Mouse (Mus musculus) urinary bladder, postnatal 4 days (tissue): ENCODE results near the gene Ascl4.

Experiments used
- DNase-seq, 2 experiments: peaks; one replicate each; pipeline ENCODE4 v3.0.0; 2021 to 2022; ENCODE audit warnings: low spot score in 2 of 2

The Ascl4 gene

DNA sequence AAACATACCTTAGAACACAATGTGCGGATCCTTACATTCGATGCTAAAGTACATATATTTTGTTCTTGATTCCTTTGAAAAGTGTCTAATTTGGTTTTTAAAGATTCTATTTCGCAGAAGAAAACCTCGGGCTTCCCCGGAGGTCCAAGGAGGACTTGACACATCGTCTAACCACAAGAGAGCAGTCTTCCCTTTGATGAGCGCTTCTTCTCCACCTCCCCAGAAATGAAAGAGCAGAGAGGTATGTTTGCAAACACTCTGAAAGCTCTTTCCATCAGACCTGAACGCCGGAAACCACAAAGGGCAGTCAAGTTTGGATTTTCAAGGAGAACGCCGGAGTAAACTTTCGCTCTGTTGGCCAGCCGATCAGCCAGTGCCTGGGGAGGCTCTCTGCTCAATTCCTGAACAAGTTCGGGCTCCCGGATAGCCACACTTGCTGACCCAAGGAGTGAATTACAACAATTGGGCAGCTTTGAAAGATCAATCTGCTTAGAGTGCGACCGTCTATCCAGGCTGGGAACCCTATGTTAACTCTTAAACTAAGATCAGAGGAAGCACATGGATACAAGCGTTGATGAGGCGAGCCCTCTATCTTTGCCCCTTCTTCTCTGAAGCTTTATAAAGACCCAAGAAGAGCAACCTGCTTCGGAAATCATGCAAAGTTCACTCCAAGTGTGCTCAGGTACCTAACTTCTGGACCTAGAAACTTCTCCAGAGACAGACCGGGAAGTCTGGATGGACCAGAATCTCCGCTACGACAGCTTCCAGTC is at the start of gene Ascl4:
Ascl4 (plus strand) TSS at position 6 of the 770 bp plus-strand sequence.
- no peak for DNase-seq

DNA sequence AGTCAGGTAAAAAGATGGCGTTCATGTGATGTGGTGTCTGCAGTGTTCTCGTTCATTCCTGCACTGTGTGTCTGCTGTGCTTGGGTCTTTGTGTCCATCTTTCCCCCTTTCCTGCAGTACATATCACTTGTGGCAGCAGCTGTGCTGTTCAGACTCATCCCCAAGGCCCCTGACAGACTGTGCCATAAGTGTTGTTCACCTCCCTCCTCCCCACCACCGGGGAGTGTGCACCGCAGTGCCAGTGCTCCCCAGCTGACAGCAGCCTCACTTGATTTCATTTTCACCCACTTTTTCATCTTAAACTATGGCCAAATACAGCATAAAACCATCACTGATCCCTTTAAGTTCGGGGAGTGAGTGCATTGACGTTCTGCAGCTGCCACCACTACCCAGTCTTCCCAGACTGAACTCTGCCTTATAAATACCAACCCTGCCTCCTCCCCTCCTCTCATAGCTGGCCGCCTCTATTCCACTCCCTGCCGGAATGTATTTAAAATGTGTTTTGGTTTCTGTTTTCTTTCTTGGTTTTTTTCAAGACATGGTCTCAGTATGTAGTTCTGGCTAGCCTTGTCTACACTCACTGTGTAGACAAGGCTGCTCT is 47.5 kb upstream of the Ascl4 start:
- no peak for DNase-seq

DNA sequence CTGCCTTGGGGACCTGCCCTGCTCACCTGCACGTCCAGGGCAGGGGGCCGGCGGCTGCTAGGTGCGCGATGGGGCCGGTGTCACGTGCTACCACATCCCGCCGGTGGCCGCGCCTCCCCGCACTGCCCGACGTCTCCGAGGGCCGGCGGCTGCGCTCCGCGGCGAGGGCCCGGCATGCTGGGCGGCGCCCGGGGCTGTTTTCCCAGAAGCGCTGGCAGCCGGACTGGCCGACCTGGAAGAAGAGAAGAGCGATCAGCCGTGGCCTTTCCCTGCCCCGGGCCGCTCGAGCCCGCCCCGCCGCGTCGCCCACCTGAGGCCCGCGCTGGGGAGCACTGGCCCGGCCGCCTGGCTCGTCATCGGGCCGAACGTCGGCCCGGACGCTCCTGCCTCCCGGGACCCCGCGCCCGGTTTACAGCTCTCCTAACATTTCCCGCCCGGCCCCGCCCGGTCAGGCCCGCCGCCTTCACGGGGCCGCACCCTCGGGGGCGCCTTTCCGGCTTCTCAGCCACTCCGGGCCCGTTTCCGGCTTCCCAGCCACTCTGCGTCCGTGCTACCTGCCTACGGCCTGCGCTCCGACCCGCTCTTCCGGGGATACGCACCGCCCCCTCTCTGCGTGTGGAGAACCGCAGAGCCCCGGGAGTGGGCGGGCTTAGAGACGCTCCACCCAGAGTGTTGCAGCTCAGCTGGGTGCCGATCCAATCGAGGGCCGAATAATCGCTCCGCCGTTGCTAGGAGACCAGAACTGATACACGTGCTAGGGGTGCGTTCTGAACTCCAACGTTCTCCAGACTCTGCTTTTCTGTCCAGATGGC is 10.8 kb upstream of the Ascl4 start, which contains the start of gene Prdm4:
Prdm4 (minus strand) TSS at position 645 of the 812 bp plus-strand sequence.
- peak; percentile 95 to 96 for DNase-seq

DNA sequence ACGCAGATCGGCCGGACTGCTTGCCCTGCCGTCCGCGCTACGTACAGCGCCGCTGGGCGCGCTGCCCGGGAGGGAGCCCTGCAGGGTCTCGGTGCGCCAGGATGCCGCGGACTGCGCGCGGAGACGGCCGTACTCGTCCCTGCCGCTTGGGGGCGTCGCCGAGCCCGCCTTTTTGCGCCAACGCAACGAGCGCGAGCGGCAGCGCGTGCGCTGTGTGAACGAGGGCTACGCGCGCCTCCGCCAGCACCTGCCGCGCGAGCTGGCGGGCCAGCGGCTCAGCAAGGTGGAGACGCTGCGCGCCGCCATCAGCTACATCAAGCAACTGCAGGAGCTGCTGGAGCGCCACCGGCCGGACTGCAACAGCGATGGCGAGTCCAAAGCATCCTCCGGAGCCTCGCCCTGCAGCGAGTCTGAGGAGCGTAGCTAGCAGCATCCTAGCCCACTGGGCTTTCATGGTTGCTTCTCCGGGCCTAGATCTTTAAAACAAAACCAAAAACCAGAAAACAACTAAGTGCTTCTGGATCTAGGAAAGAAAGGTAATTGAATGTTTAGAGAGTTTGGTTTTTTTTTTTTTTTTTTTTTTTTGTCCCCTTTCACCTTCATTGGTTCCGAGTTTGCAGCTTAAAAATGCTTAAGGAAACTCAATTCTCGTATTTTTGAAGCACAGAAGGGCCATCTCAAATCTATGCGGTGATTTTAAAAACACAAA is 1.2 kb downstream of the Ascl4 start:
- peak; percentile 37 to 62 for DNase-seq

DNA sequence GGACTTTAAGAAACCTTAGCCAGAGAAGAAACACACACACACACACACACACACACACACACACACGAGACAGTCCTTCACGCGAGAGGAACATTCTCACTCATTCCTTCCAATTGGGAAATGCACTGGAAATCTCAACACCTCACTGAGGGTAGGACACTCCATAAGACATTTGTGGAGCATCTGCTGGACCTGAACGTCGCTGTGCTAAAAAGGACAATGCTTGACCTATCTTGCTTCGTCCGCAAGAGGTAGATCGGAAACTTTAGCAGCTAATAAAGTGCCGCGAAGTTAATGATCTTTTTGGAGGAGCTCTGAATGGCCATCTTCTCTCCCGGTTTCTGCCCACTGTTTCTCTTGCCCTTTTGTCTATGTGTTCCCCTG is 1.7 kb downstream of the Ascl4 start:
- no peak for DNase-seq

DNA sequence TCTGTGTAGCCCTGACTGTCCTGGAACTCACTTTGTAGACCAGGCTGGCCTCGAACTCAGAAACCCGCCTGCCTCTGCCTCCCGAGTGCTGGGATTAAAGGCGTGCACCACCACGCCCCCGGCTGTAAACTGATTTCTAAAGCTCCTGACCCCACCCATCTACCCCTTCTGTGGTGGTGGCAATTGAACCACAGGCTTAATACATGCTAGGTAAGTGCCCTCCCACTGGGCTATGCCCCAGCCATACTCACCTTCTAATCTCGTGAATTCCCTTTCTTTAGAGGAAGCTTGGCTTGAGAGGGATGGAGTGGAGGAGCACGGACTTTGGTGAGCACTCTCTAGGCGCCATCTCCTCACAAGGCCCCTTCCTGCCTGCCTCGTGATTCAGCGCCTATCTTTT is 2.5 kb downstream of the Ascl4 start:
- no peak for DNase-seq

DNA sequence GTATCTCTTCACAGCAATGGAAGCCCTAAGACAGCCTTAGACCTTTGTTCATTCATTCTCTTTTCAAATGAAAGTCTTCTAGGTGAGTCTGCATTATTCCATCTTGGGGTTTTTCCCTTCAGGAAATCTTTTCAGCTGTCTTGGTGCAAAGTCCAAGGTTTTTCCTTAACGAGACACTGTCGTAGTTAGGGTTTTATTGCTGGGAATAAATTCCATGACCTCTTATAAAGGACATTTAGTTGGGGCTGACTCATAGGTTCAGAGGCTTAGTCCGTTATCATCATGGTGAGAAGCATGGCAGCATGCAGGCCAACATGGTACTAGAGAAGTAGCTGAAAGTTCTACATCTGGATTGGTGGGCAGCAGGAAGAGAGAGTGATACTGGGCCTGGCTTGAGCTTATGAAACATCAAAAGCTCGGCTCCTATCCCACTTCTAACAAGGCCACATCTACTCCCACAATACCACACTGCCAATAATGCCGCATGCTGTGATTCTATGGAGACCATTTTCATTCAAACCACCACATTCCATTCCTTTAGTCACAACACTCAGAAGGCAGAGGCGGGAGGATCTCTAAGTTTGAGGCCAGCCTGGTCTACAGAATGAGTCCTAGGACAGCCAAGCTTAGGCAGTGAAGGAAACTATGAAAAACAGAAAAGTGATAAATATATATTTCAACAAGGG is 8.9 kb downstream of the Ascl4 start:
- no peak for DNase-seq

DNA sequence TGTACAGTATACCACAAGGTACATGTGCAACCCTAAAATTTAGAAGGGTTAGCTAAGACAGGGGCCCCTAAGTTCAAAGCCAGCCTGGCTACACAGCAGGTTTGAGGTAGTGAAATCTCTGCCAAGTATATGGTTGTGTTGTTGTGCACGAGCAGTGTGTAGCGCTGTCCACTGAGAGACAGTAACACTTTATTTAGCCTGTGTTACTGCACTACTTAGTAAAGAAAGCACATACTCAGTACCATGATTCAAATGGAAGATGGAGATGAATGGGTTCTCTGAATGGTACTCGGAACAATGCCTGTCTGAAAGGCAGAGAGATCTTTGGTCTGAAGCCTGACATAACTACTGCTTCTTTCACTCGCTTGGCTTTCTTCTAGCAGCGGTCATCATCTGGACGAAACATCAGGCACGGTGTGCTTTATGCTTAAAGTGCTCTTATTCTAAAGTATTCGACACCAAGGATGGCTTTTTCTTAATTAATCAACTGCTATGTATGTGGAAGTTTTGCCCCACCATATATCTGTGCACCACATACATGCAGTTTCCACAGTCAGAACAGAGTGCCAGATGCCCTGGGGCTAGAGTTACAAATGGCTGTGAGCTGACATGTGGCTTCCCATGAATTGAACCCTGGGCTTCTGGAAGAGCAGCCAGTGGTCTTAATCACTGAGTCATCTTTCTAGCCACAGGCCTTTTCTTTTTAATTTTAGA is 21.2 kb downstream of the Ascl4 start:
- DNase-seq, result no peak

DNA sequence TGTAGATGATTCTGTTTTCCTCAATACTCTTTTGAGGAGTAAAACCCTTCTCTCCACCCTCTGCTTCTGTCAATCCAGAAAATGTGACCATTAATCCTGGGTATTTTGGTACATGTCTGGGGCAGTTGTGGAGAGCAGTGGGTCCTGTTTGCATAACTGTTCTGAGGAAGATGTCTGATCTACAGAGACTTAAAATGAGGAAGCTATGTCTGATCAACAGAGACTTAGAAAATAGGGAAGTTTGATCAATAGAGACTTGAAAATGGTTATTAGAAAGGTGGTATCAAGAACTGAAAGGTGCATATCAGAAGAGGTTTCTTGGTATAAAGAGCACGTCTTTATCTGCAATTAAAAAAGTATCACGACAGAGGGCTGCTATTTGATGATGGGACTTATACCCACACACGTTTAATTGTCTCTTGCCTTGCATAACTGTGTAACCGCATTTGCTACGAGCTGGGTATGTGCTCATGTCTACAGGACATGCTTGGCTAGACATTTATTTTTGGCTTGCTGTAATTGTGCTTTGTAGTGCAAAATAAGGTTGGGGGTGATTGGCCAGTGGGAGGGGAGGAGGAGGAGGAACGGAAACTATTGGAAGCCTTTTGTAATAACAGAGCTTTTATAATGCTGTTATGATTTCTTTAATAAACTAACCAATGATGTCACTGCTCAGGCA is 24.4 kb downstream of the Ascl4 start:
- DNase-seq, result no peak

DNA sequence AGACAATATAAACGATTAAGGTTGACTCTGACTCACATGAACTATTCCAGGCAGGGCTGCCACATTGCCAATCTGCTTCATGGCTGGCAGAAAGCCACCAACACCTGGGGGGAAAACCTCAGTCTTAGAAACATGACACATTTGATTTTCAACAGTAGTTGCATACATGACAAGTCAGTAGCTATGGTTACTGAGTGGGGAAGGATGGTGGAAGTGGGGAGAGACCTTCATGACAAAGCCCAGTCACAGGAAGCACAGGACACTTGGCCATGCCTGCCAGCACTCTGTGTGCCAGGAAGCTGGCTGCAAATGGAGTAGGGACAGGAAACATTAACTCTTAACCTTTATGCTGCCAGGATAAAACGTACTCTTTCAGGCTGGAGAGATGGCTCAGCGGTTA is 25.9 kb downstream of the Ascl4 start:
- DNase-seq, result no peak

DNA sequence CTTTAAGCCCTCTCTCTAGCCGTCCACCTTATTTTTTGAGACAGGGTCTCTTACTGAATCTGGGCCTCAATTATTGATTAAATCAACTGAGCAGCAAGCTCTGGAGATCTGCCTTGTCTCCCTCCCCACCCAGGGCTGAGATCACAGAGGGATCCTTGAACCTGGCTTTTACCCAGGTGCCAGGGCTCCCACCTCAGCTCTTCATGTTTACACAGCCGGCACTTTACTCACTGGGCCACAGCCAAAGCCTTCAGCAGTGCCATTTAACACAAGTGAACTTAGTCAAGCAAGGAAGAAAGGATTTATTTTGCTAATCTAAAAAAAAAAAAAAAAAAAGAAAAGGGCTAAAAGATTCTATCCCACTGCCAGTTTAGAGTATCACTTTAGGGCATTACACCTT is 26.9 kb downstream of the Ascl4 start:
- DNase-seq, result no peak

DNA sequence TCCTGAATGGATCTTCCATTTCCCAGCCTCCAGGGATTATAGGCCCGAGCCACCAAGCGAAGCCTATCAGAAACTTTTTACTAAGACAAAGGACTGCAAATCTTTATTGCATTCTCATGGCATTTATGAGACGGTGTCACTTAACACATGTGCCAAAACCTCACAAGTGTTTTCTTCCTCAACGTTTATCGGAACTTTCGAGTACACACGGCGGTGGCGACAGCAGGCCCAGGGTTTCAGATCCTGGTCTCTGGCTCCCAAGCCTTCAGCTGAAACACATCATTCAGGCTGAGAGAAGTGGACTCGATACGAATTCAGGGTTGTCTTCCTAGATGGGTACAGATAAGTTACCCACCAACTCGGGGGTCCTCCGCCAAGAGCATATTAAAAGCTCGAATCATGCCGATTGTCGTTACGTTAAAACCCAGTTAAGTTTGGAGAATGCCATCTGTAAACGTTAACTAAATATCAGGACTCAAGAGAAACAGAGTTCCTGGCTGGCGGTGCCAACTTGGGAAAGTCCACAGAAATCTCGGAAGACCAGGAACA is 29.5 kb downstream of the Ascl4 start:
- DNase-seq, result no peak

DNA sequence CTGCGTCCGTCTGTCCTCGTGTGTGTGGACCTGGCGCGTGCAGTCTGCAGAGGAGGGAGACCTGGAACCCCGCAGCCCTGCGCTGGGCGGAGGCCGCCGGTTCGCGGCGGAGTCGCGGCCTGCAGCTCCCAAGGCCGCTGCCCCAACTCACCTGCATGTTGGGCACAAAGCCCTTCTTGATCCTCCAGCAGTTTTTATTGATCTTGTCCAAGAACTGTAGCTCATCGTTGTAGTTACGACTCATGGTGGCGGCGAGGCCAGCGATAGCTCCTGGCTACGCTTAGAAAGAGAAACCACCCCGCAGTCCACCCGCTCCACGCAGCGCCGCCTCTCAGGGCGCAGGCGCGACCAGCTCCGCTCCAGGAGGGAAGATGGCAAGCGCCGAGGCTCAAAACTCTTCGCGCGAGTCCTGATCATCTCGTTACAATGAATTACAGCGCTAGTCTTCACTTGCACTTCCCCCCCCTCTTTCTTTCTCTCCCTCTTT is 30.0 kb downstream of the Ascl4 start, which contains the start of gene Rtcb:
Rtcb (minus strand) TSS at position 360 of the 487 bp plus-strand sequence.
- peak; percentile 92 to 99 for DNase-seq

DNA sequence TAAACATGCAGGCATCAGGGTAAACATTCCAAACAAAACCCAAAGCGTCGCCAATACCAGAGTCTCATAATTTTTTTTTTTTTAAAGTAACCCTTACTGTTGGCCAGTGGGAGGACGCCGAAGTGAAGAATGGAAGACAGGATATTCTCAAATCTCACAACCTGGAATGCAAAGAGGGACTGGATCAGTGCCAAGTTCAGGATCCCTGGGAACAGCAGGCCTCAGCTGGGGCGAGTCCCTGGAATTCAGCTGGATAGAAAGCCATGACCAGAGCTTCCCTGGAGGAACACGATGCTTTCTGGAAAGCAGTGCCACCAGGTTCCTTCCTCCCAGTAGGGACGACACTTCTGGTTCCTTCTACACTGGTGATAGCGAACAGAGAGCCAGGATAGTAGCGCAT is 35.4 kb downstream of the Ascl4 start:
- peak in 1 of 2 experiments; percentile 26 for DNase-seq

DNA sequence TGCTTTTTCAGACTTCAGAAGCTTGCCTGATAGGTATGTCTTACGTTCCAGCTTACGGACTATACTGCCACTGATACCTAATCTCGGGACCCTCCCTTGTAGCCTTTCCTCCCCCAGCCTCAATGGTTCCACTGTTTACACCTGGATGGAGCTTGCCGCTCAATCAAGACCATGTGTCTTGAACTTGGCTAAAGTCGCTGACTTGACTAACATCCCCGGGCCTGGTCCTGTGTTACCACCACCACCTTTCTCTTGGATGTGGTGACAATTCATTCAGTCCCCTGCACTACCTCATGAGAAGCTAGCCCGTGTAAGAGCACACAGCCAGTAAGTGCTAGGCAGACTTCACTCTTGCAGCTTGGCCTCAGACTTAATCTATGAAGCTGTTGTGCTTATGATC is 36.8 kb downstream of the Ascl4 start:
- no peak for DNase-seq

DNA sequence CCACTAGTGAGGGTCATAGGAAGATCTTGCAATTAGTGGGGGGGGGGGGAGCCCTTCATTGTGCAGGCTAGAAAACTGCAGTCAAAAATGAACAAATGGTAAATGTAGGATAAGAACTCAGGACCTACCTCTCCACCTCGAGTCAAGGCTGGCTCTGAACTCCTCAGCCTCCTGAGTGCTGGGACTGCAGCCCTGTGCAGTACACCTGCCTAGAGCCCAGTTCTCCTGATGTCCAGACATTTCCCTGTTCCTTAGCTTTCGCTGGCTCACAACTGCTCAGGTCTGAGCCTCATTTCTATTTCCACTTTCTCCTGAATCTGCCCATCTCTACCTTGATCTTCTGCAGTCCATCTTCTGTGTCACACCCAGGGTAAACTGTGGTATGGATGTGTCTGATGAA is 39.0 kb downstream of the Ascl4 start:
- DNase-seq, result no peak

DNA sequence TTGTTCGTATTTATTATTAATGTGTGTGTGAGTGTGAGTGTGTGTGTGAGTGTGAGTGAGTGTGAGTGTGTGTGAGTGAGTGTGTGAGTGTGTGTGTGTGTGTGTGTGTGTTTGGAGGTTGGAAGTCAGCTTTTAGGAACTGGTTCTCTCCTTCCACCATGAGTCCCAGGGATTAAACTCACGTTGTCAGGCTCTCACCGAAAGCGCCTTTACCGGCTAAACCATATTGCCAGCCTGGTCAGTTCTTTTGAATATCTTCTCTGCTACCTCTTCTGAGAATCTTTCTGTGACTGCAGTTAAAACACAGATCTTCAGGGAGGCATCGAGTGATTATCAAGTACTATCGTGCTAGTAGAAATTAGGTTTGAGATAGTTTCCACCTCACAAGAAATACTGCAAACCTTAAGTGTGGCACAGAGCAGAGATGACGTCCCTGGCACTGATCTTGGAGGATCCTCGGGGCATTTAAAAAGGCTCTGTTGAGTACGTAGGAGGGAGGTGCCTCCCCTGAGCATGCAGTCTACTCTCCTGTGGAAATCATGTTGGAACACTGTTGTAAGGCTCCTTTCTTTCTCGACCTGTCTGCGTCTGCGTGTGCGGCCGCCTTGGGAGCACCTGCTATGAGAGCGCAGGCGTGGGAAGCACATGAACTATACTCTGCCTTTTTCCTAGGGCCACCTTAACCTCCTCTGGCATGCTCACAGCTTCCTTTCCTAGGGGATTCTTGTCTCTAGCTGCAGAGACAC is 40.1 kb downstream of the Ascl4 start:
- DNase-seq, result no peak

DNA sequence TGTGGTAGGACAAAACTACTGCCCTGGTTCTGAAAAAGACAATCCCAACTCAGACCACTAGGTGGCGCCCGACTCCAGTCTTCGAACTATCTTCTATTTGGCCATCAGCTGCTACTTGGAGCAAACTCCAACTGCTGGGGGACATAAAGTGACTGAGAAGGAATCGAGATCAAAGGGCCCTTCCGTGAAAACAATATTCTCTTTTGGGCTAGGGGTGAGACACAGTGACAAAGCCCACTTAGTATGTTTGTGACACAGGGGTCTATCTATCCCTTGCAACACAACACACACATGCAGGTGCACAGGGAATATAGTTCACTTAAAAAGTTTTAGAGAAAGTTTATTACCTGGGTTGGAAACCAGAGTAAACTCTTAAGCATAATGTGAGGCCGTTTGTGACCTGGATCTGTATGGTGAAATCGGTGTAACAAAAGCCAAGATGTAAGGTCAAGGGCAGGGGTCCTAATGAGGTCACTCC is 40.7 kb downstream of the Ascl4 start:
- peak; percentile 61 to 82 for DNase-seq

DNA sequence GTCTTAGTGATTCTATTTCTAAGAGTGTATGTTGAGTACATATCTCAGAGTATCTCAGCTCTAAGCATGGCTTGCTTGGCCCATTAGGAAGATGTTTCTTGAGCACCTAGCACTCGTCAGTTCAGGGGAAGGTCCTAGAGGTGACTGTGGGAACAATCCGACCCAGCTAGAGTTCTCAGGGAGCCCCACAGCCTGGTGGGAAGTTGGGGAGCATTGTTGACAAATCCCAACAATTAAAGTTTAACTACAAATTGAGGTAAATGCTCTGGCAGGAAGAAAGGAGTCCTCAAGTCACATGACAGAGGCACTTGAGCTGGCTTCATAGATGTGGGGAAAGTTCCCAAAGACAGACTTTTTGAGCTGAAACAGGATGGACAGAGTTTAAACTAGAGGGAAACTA is 41.2 kb downstream of the Ascl4 start:
- DNase-seq, result no peak
